Mouse (Mus musculus) inflammation-experienced regulatory T-cells, adult 6 months (primary cell): Measurements from ENCODE around the gene Mdm2. TPM values are rescaled to one million over a fixed set of nuclear protein-coding genes. Genes with fewer than 3 reads are reported as not detected.
"Not testable (repeated sequence)": the region's sequence is repeated elsewhere in the genome, so short reads cannot be mapped to it uniquely, and the experiment has no call there.

ENCODE experiments used
- ATAC-seq: one replicate; pipeline ENCODE4 v1.8.0; 2017
- polyA plus RNA-seq, 3 experiments: library from polyadenylated mRNA; unstranded; fragments of 100-300 nt; shearing (Covaris generic); gene quantifications; one replicate each; pipeline ENCODE4 v1.2.1; 2017

Mdm2 gene
- polyA plus RNA-seq, 3 experiments from 2014 or later: 42.1 to 88.6 (median 50.8) TPM

DNA sequence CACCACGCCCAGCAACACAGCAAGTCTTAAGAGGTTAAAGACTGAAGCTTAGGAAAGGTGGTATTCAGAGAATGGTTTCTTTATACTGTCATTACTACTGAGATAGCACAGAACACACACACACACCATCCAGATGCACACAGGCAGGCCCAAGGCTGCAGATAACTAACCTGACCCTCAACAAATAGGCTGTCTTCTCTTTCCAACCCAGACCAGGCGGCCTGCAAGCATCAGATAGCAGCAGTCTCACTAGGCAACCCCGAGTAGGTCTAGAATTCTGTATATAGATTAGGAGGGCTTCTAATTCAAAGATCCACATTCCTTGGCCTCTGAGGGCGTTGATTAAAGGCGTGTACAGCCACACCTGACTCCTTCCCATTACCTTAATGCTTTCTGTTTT lies 21.6 kb upstream of the Mdm2 start:
- ATAC-seq: no peak

DNA sequence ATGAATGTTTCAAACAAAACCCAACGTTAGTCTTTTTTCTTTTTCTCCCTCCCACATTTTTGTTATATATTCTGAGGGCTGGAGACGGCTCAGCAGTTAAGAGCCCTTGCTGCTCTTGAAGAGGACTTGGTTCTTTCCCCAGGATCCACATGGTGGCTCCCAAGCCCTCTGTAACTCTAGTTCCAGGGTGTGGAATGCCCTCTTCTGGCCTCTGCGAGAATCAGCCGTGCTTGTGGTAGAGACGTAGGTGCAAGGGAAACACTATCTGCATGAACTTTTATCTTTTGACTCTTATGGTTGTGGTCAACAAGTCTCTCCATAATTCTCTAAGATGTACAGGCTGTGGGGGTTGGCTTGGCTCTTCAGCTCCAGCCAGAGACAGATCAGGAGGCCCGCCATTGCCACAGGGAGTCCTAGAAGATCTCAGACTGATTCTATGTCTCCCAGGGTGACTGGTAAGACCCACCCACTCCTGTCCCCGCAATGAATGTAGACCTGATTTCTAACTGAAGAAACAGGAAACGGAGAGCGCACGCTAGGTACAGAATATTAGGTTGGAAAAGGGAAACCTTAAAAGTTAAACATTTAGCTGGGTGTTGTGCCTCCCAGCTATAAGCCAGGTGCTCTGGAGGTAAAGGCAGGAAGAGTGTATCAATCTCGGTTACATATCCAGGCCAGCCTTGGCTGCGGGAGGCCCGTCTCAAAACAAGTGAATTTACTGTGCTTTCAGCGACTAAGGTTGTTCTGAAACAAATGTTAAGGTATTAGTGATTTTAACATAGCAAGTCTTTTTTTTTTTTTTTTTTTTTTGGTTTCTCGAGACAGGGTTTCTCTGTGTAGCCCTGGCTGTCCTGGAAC lies 20.9 kb upstream of the Mdm2 start:
- peak; percentile 80 for ATAC-seq

DNA sequence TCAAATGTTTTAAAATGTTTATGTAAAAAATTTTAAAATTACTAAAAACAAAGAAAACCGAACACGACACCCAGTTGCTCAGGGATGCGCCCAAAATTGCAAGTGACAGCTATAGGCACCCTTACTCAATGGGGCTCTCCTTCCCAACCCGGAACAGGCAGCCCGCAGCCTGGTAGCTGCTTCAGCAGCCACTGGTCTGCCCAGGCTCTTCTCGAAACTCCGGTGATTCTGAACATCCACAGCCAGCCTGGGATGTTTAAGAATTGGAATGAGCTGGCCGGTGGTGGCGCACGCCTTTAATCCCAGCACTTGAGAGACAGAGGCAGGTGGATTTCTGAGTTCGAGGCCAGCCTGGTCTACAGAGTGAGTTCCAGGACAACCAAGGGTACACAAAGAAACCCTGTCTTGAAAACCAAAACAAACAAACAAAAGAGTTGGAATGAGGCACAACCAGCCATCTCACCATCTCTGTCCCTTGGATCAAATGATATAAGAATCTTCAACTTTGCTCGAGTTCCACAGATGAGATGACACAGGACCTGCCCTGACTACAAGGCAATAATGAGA lies 20.2 kb upstream of the Mdm2 start:
- no peak for ATAC-seq

DNA sequence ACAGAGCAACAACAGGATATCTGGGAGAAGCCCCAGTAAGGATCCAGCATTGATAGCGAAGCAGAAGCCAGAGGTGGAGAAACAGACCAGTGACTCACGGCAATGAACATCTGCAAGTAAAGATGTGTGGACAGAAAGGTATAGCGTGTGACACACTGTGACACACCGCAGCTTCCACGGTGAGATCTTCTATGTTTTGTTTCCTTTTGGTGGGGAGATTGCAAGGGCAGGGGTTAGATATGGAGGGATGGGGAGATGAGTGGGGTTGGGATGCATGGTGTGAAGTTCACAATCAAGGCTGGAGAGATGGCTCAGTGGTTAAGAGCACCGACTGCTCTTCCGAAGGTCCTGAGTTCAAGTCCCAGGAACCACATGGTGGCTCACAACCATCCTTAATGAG lies 19.6 kb upstream of the Mdm2 start:
- ATAC-seq: no peak

DNA sequence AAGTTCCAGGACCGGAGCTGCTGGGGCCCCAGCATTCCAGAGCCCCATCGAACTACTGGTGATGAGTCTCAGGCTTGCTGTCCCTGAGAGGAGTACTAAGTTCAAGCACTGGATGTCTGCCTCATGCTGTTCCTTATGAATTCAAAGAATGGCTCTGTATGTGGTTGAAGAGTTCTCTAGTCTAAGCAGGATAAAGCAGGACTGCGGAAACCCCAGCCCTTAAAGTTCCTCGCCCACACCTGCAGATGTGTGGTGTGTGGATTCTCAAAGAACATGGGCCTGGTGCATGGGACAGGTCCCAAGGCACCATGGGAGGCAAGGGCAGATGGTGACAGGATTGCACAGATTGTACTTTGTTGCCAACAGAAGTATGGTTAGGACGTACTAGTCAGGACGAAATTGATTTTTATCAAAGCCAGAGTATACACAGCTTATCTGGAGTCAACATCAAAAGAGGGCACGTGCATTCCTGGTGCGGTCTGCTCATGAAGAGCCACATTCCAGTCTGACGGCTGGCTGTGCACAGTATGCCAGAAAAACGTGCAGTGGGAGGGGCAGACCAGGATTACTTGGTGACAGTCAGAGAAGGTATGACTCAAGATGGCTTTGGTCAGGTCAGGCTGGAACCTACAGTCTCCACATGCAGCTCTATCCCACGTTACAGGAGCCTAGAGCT lies 18.7 kb upstream of the Mdm2 start:
- no peak for ATAC-seq

GRCm38 (mm10) chr10:117728574-117728973 lies 18.0 kb upstream of the Mdm2 start:
- ATAC-seq: no peak

- no peak for ATAC-seq
Observed at GRCm38 (mm10) chr10:117727518-117728110, 17.1 kb upstream of the Mdm2 start.

- no peak for ATAC-seq
Observed at GRCm38 (mm10) chr10:117726888-117727385, 16.4 kb upstream of the Mdm2 start.

- no peak for ATAC-seq
Observed at GRCm38 (mm10) chr10:117726350-117726749, 15.8 kb upstream of the Mdm2 start.

DNA sequence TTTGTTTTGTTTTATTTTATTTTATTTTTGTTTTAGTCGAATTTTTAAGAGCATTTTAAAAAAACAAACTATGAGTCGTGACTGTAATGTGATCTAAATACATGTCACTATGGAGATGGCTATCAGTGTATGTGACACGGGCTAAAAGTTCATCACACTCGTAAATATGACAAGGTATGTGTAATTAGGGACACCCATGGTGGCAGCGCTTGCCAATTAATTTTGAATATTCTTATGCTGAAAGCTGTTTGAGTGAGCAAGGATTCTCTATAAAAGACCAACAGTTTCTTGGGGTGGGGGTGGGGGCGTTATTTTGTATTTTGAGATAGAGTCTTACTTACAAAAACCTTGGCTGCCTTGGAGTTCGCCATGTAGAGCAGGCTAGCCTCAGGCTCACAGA lies 15.1 kb upstream of the Mdm2 start:
- ATAC-seq: no peak

- no peak for ATAC-seq
Observed at GRCm38 (mm10) chr10:117724804-117725361, 14.3 kb upstream of the Mdm2 start.

DNA sequence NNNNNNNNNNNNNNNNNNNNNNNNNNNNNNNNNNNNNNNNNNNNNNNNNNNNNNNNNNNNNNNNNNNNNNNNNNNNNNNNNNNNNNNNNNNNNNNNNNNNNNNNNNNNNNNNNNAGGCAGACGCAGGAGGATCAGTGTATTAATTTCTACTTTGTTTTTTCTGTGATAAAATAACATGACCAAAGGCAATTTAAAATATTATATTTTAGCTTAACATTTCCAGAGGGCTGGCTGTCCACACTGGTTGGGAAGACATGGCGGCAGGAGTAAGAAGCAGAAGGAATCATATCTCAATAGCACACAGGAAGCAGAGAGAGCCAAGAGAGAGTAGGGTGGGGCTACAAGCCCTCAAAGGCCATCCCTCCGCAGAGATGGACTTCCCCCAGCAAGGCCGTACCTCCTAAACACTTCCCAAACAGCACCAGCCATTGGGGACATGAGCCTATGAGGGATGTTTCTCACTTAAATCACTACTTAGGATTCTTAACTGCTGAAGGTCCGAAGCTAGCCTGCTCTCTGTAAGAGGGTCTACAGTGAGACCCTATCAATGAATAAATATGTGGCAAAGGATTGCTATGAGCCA lies 13.7 kb upstream of the Mdm2 start:
- no peak for ATAC-seq

DNA sequence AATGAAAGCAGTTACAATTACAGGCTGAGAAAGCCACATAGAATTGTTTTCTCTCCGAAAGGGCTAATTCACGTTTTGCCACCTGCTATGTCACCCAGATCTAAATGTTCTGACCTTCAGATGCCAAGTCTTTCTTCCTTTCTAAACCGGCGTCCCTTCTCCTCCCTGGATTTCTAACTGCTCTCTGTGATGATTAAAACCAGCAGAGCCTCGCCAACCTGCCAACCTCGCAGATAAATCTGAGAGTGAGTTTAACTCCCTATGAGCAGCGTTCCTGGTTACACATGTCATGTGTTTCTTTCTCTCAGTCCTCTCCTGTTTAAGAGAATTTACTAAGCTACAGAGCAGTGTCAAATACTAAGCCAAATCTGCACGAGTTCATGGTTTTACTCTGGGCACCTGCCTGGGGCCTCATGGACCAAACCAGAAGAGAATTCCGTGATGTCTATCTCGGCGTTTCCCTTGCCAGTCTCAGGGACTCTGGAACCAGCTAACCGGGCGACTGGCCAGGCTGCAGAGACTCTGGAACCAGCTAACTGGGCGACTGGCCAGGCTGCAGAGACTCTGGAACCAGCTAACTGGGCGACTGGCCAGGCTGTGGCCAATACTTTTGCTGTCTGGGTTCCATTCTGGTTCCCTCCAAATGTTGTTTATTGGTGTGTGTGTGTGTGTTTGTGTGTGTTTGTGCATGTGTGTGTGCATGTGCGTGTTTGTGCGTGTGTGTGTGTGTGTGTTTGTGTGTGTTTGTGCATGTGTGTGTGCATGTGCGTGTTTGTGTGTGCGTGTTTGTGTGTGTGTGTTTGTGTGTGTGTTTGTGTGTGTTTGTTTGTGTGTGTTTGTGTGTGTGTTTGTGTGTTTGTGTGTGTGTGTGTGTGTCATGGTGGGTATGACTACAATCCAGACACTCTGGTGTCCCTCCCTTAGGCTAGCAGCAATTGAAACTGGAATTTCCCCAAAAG lies 7.9 kb upstream of the Mdm2 start:
- no peak for ATAC-seq

DNA sequence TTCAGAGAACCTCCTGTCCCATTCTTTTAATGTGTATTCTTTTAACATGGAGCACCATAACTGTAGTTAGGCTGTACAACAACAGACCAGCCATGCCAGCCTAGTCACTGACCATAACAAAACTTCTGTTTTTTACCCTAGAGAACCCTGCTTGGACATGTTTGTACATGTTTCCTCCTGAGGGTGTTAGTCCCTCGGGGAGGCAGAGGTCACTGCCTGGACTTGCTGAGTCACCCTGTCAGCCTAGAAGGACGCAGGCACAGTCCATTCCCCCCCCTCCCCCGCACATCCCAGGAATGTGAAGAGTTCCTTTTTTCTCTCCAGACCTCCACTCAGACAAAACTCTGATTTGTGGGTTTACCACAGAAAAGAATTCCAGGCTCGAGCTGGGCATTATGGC lies 7.0 kb upstream of the Mdm2 start:
- no peak for ATAC-seq

- ATAC-seq: no peak
Observed at GRCm38 (mm10) chr10:117716686-117717085, 6.1 kb upstream of the Mdm2 start.

DNA sequence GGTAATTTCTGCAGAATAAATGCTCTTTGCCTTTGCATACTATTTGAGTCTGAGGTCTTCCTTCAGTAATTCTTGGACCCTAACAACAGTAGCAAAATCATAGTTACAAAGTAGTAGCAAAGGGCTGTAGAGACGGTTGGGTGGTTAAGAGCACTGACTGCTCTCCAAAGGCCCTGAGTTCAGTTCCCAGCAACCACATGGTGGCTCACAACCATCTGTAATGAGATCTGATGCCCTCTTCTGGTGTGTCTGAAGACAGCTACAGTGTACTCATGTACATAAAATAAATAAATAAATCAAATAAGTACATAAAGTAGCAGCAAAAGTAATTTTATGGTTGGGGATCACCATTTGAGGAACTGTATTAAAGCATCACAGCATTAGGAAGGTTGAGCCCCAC lies 5.1 kb upstream of the Mdm2 start:
- not testable (repeated sequence) for ATAC-seq

DNA sequence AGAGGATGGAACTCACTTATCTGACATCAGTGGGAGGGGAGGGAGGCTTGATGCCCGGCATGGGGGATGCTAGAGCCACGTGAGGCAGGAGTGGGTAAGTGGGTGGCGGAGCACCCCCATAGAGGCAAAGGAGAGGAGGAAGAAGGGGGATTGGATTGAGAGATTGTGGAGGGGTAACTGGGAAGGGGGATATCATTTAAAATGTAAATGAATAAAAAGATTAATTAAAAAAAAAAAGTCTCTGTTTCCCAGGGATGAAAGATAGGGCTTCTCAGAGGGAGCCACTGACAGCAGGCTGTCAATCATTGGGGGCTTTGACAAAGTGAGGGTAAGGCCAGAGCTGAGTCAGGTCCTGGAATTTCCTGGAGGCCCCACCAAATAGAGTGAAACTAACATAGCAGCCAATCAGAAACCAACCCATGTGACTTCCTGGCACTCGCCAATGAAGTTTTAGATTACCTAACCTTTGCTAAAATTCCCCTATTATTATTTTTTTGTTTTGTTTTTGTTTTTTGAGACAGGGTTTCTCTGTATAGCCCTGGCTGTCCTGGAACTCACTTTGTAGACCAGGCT lies 4.5 kb upstream of the Mdm2 start:
- no peak for ATAC-seq

- ATAC-seq: no peak
Observed at GRCm38 (mm10) chr10:117714048-117714545, 3.5 kb upstream of the Mdm2 start.

DNA sequence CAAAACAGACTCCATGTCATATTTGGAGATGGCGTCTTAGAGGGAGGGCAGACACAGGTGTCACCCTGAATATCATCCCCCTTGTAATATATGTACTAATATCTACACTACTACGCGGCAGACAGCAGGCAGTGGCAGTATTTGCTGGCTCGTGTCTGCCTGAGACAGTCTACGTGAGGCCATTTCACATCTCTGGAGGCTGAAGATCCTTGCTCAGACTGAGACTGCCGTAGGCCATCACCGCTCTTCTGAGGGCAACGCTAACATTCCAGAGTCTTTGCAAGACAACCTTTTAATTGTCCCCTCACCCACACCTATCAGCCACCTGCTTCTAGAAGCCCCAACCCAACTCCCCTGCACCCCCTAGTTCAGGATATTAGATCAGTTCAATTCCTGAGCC lies 2.9 kb upstream of the Mdm2 start:
- no peak for ATAC-seq

DNA sequence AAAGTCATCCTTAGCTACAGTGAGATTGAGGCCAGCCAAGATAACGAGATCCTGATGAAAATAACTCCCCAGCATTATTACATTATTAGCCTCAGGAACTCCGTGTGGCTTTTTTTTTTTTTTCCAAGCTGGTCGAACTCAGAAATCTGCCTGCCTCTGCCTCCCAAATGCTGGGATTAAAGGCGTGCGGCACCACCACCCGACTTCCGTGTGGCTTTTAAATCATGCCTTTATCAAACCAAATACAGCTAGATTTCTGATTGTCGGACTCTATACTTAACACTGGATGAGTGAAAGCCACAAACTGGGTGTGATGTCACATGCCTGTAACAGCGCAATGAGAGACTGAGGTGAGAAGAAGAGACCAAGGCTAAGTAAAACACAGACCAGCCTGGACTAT lies 2.3 kb upstream of the Mdm2 start:
- no peak for ATAC-seq
